Mouse (Mus musculus) brain, adult 2 months (tissue): ENCODE data around the gene Poldip3.
A peak's percentile ranks its signal among the peaks of the same experiment; 100 is the strongest.
"Not testable (repeated sequence)": the region's sequence is repeated elsewhere in the genome, so short reads cannot be mapped to it uniquely, and the experiment has no call there.

Experiments used
- DNase-seq: peaks from one replicate; pipeline ENCODE4 v3.0.0; 2011; ENCODE audit warnings: low read depth, low spot score

Gene Poldip3

GRCm38 (mm10) chr15:83129530-83130231 lies 19.5 kb downstream of the Poldip3 start:
- no peak for DNase-seq

GRCm38 (mm10) chr15:83127037-83127436 lies 22.1 kb downstream of the Poldip3 start:
- DNase-seq: not testable (repeated sequence)

- DNase-seq: no peak
These were observed 22.6 kb downstream of the Poldip3 start for GRCm38 (mm10) chr15:83126582-83126981.

GRCm38 (mm10) chr15:83124625-83125024 lies 24.6 kb downstream of the Poldip3 start:
- no peak for DNase-seq

DNA sequence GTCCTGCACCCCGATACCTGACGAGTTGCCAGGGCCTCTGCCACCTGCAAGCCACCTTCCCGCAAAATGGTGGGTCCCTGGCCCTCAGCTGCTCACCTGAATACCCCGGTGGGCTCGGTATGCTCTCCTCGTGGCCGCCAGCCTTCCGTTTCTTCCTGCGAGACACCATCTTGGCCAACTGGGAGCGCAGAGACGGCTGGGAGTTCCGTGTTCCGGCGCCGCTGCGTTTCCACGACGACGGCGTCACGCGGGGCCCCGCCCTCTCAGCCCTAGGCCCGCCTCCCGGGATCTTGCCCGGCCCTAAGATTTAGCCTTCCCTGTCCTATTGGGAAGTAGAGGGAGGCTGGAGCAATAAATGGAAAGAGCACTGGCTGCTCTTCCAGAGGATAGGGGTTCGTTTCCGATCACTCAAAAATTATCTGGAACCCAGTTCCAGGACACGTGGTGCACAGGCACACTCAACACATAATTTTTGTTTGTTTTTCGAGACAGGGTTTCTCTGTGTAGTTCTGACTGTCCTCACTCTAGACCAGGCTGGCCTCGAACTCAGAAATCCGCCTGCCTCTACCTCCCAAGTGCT lies 26.5 kb downstream of the Poldip3 start, which contains the start of gene Rrp7a:
Rrp7a (minus strand) TSS at position 236 of the 580 bp plus-strand sequence.
- peak; percentile 94 for DNase-seq

DNA sequence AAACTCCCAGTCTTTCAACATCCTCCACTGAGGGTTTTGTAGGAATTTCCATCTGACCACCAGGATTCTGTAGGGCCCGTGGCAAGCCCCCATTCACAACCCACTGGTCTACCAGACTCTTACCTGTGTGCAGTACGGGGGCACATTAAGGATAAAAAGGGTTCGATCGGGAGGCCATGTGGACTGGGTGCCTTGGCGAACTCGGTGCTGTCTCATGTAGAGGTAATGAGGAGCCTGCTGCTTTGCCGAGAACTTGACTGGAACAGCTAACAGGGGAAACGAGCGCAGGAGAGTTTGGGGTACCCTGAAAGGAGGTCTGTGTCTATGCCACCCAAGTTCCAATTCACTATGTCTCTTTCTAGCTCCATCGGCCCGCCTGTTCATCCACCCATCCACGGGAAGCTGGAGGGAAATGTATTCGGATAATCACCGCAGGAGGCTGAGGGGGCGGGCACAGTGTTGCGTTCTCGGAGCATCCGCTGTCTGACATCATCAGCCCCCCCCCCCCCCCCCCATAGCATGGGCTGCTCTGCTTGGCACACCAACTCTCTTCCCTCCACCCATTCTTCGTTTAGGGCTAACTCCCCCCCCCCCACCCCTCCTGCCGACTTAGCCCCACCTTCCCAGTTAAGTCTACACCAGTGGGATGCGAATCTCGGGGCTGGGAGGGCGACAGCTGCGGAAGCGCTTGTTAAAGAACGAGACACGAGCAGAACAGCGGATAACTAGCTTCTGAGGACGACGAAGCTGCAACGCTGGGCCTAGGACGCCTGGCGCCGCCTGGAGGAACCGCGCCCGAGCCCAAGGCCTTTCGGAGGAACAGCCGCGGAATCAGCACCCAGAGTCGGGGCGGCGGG lies 27.2 kb downstream of the Poldip3 start:
- peak; percentile 78 for DNase-seq

DNA sequence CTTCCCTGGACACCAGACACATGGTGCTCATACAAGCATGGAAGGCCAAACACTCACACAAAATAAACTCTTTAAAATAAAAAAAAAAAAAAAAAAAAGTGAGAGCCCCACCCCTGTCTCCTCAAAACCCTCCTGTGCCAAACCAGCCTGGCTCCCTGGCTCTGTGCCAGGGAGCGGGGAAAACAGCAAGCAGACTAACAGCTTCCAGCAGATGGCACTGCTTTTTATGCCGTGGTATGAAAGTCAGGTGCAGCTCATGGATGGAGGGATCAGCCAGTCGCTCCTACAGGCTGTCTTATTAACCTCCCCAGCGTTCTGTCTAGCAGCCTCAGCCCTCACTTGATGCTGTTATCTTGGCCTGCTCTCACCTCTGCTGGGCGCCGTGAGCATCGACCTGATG lies 30.8 kb downstream of the Poldip3 start:
- DNase-seq: peak; percentile 92

- DNase-seq: no peak
These were observed 34.1 kb downstream of the Poldip3 start for GRCm38 (mm10) chr15:83115071-83115470.

- no peak for DNase-seq
These were observed 35.1 kb downstream of the Poldip3 start for GRCm38 (mm10) chr15:83114106-83114505.

DNA sequence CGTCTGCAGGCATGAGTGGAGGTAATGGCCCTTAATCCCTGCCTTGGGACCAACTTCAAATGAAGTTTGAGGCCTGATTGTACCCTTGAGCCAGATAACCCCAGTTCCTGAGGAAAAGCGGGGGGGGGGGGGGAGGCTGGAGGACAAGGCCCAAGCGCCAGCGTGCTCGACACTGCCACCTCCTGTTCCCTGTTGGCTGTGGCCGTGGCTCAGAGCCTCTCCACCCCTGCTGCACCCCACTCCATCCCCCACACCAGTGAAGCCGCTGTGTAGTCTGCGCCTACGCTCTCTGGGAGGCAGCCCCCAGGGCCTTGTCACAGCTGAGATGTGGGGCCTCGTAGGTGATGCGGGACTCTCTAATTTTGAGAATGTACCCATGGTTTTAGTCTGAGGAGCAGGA lies 36.3 kb downstream of the Poldip3 start:
- DNase-seq: peak; percentile 83

DNA sequence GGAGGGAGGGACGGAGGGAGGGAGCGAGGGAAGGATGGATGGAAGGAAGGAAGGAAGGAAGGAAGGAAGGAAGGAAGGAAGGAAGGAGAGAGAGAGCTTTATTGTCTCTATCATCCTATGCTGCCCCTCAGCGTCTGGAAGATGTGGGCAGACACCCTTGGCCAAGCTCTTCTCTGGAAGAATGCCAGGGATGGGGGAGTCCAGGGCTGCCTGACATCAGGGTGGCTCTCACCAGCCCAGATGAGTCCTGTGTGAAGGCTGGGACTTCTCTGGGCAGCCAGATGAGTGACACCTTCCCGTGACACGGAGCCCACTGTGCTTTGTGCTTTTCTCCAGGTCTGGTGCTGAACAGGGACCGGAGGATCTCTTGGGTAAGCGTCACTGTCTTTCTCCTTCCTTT lies 37.3 kb downstream of the Poldip3 start:
- no peak for DNase-seq

- no peak for DNase-seq
These were observed 37.9 kb downstream of the Poldip3 start for GRCm38 (mm10) chr15:83111290-83111689.

- no peak for DNase-seq
These were observed 41.4 kb downstream of the Poldip3 start for GRCm38 (mm10) chr15:83107814-83108213.

DNA sequence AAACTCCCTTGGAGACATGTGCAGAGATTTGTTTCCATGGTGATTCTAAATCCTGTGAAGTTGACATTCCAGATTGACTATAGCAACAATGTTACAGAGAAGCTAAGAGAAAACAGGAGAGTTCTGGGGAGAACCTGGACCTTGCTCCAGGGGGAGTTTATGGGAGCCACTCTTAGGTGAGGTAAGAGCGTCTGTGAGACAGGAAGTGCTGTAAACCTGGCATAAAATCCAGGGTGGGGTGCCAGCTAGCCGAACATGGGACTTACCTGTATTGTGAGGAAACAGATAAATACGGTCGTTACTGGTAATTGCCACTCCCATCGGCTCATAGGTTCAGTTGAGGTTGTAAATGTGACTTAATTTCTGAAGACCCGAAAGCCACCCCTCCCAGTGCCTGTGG lies 42.8 kb downstream of the Poldip3 start:
- no peak for DNase-seq

DNA sequence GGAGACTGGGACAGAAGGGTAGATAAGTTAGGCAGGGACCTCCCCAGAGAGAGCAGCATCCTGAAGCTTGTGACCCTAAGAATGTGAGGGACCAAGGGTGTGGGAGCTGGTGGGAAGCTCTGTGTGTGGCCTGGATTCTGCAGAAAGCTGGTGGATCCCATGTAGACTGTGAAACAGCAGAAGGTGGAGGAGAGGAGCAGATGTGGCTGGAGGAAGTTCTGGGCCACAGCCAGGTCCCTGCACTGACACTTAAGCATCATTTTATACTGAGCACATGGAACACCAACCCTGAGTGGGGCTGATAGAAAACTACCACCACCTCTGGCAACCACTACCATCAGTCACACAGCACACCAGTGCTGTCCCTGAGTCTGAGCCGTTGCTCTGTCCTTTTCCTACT lies 46.1 kb downstream of the Poldip3 start:
- peak; percentile 56 for DNase-seq

DNA sequence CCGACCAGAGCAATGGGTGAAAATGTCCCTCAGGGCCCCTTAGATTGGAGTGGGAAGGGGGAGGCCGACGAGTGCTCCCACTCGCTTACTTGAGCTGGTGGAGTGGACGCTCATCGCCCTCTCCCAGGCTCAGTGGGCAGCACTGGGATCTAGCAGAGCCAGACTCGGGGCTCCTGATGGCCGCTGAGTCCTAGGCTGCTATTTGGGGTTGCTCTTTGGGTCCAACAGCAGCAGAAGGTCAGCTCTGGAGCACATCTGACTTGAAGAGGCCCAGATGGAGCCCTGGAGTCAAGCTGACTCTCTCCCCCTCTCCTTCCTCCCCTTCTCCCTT lies 48.9 kb downstream of the Poldip3 start:
- DNase-seq: no peak

DNA sequence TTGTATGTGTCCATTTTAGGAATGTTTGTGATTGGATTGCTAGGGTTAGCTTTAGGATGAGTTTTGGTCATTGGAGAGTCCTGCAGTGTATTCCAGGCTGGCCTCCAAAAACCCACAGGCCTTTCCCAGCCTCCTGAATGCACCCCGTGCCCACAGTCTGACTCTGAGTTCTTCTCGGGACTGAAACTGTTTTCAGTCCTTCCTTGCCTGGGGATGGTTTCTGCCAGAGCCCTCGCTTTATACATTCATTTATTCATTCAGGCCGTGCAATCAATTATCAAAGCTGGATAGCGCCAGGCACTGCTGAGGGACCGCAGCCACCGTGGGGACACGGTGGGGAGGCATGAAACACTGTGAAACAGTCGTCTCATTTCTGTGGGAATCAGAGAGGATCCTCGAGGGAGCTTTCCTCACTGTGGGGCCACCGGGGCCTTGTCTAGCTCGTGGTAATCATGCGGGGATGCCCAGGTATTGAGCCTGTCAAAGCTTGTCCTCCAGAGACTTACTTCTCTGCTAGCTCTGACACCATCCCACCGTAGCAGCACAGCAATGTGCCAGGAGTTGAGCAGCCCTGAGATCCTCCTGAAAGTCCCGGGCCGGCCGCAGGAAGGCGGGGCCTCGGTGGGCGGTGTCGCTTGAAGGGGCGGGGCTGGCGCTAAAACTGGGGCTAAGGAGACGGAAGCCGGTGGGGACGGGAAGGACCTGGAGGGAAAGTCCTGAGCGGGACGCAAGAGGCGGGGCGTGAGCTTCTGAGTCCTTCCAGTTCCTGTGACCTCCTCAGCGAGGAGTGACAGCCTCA lies 49.5 kb downstream of the Poldip3 start:
- DNase-seq: peak; percentile 44

- DNase-seq: no peak
These were observed 53.2 kb downstream of the Poldip3 start for GRCm38 (mm10) chr15:83095950-83096349.

GRCm38 (mm10) chr15:83093687-83094086 lies 55.5 kb downstream of the Poldip3 start:
- no peak for DNase-seq

- DNase-seq: no peak
These were observed 58.3 kb downstream of the Poldip3 start for GRCm38 (mm10) chr15:83090874-83091273.

GRCm38 (mm10) chr15:83089429-83089605 lies 59.9 kb downstream of the Poldip3 start, which contains the start of gene Serhl:
Gene Serhl (plus strand): TSS chr15:83089506.
- DNase-seq: no peak
